ENCODE assay signal across 8 mouse cellular contexts in genomic region chr7:105778553-105779265, GRCm38 (mm10). TPM values are rescaled to one million over a fixed set of nuclear protein-coding genes. Genes with fewer than 3 reads are reported as not detected.
DNase-seq lines count a peak whose midpoint lies in the region; ATAC-seq and TF ChIP-seq lines count a peak whose summit lies in the region.

No protein-coding gene starts in this region.

- ATAC-seq in heart, embryonic 11.5 days (replicated peaks; ENCODE audit: insufficient number of reproducible peaks, low FRiP score, low TSS enrichment), result peak; percentile 78
- no peak for ATAC-seq in erythroblast, adult 5-6 weeks (replicated peaks; ENCODE audit: low FRiP score, poor library complexity, severe bottlenecking)

- peak overlapping the region; percentile 16 for H3K4me3 ChIP-seq in bone marrow macrophage, adult 2 months (ENCODE audit: insufficient read depth, low read length)
- H3K4me3 ChIP-seq in heart, embryonic 11.5 days (ENCODE audit: low read depth, low read length), result no peak overlapping the region

- H3K4me1 ChIP-seq in bone marrow macrophage, adult 2 months (ENCODE audit: control insufficient read depth, insufficient read depth, low read length), result peaks cover 27% of the 10 kb centered on the region
- H3K4me1 ChIP-seq in heart, embryonic 11.5 days (ENCODE audit: control insufficient read depth, insufficient read depth, low read length), result peaks cover 23% of the 10 kb centered on the region

- DNase-seq in cerebellum, postnatal 10 days, result peak; percentile 65 to 77
- DNase-seq in cerebellum, postnatal 4 days (ENCODE audit: low spot score in 2 of 2), result no peak
- DNase-seq in kidney, postnatal 10 days, result peak; percentile 77
- peak; percentile 71 to 81 for DNase-seq in lung, postnatal 4 days
- DNase-seq in thymus, postnatal 0 days (ENCODE audit: low spot score), result peak; percentile 61

- no peaks in the 10 kb centered on the region for H3K27me3 ChIP-seq in heart, embryonic 11.5 days (ENCODE audit: control insufficient read depth, insufficient read depth, low read length)

- TF ChIP-seq CTCF in bone marrow macrophage, adult 2 months (IDR thresholded peaks at IDR 0.05; ENCODE audit: low read depth, low read length), result no peak

- H3K9ac ChIP-seq in heart, embryonic 11.5 days (ENCODE audit: low read depth, low read length), result peak overlapping the region; percentile 1; the same call in 1 of the 2 replicates

- H3K36me3 ChIP-seq in heart, embryonic 11.5 days (ENCODE audit: control insufficient read depth, insufficient read depth, low read length), result 0 out of 2 replicates have a peak, but pooled peaks cover 3% of the 10 kb centered on the region

- 26% methylated on average over 4 of the region's 4 CpGs for WGBS in heart, embryonic 11.5 days (ENCODE audit: insufficient replicate concordance)

- H3K4me2 ChIP-seq in heart, embryonic 11.5 days, result peak overlapping the region; percentile 45

- TF ChIP-seq POLR2A in bone marrow macrophage, adult 2 months (IDR thresholded peaks at IDR 0.05; ENCODE audit: borderline replicate concordance, low read depth, low read length), result no peak

- no peaks in the 10 kb centered on the region for H3K9me3 ChIP-seq in heart, embryonic 11.5 days (replicated peaks; ENCODE audit: control insufficient read depth, low read length)

- H3K27ac ChIP-seq in bone marrow macrophage, adult 2 months (ENCODE audit: insufficient read depth, low read depth, low read length), result peak overlapping the region; percentile 88
- H3K27ac ChIP-seq in heart, embryonic 11.5 days (ENCODE audit: low read depth, low read length), result peak overlapping the region; percentile 84

RNA-seq across cellular contexts. Expression of gene Dchs1, which starts 8.7 kb away (rescaled TPM):
- 0.49 and 1.0 TPM in 2 replicates for polyA plus RNA-seq in bone marrow macrophage, adult 2 months (2012; ENCODE audit: insufficient read depth, insufficient read length, missing spikeins)
- 7.6 TPM in 2 replicates for polyA plus RNA-seq in heart, embryonic 11.5 days (2014; fragmentation: Nextera tagmentation; extraction: Ambion mirVana)
- 0.32 and 0.36 TPM in 2 replicates for polyA plus RNA-seq in thymus, postnatal 0 days (2015; fragmentation: Nextera tagmentation; extraction: Ambion mirVana)
- not detected in 2 replicates for total RNA-seq in erythroblast, adult 5-6 weeks (2015; ENCODE audit: low replicate concordance)
- total RNA-seq in erythroblast, adult 5-6 weeks (2017; ENCODE audit: low replicate concordance), result 0.17 TPM in 1 of 2 replicates, not detected in the other

RNA-seq across cellular contexts. Expression of gene Tpp1, which starts 26.7 kb away (rescaled TPM):
- 257 and 299 TPM in 2 replicates for polyA plus RNA-seq in bone marrow macrophage, adult 2 months (2012; ENCODE audit: insufficient read depth, insufficient read length, missing spikeins)
- 85.8 and 95.7 TPM in 2 replicates for polyA plus RNA-seq in heart, embryonic 11.5 days (2014; fragmentation: Nextera tagmentation; extraction: Ambion mirVana)
- 51.8 and 57.2 TPM in 2 replicates for polyA plus RNA-seq in thymus, postnatal 0 days (2015; fragmentation: Nextera tagmentation; extraction: Ambion mirVana)
- total RNA-seq in erythroblast, adult 5-6 weeks (2015; ENCODE audit: low replicate concordance), result 34.0 and 41.8 TPM in 2 replicates
- 14.2 and 19.1 TPM in 2 replicates for total RNA-seq in erythroblast, adult 5-6 weeks (2017; ENCODE audit: low replicate concordance)

RNA-seq across cellular contexts. Expression of gene Mrpl17, which starts 32.2 kb away (rescaled TPM):
- 53.7 and 62.8 TPM in 2 replicates for polyA plus RNA-seq in bone marrow macrophage, adult 2 months (2012; ENCODE audit: insufficient read depth, insufficient read length, missing spikeins)
- 266 and 273 TPM in 2 replicates for polyA plus RNA-seq in heart, embryonic 11.5 days (2014; fragmentation: Nextera tagmentation; extraction: Ambion mirVana)
- polyA plus RNA-seq in thymus, postnatal 0 days (2015; fragmentation: Nextera tagmentation; extraction: Ambion mirVana), result 352 and 373 TPM in 2 replicates
- total RNA-seq in erythroblast, adult 5-6 weeks (2015; ENCODE audit: low replicate concordance), result 52.9 and 69.0 TPM in 2 replicates
- 13.7 and 34.7 TPM in 2 replicates for total RNA-seq in erythroblast, adult 5-6 weeks (2017; ENCODE audit: low replicate concordance)

RNA-seq across cellular contexts. Expression of gene Taf10, which starts 34.5 kb away (rescaled TPM):
- 120 and 133 TPM in 2 replicates for polyA plus RNA-seq in bone marrow macrophage, adult 2 months (2012; ENCODE audit: insufficient read depth, insufficient read length, missing spikeins)
- polyA plus RNA-seq in heart, embryonic 11.5 days (2014; fragmentation: Nextera tagmentation; extraction: Ambion mirVana), result 152 and 161 TPM in 2 replicates
- 206 and 214 TPM in 2 replicates for polyA plus RNA-seq in thymus, postnatal 0 days (2015; fragmentation: Nextera tagmentation; extraction: Ambion mirVana)
- total RNA-seq in erythroblast, adult 5-6 weeks (2015; ENCODE audit: low replicate concordance), result 71.5 and 113 TPM in 2 replicates
- 44.5 and 58.7 TPM in 2 replicates for total RNA-seq in erythroblast, adult 5-6 weeks (2017; ENCODE audit: low replicate concordance)

RNA-seq across cellular contexts. Expression of gene Rrp8, which starts 41.5 kb away (rescaled TPM):
- polyA plus RNA-seq in bone marrow macrophage, adult 2 months (2012; ENCODE audit: insufficient read depth, insufficient read length, missing spikeins), result 13.9 and 22.3 TPM in 2 replicates
- 29.2 and 32.0 TPM in 2 replicates for polyA plus RNA-seq in heart, embryonic 11.5 days (2014; fragmentation: Nextera tagmentation; extraction: Ambion mirVana)
- 38.6 and 45.8 TPM in 2 replicates for polyA plus RNA-seq in thymus, postnatal 0 days (2015; fragmentation: Nextera tagmentation; extraction: Ambion mirVana)
- total RNA-seq in erythroblast, adult 5-6 weeks (2015; ENCODE audit: low replicate concordance), result 7.3 and 16.7 TPM in 2 replicates
- total RNA-seq in erythroblast, adult 5-6 weeks (2017; ENCODE audit: low replicate concordance), result 2.4 and 26.3 TPM in 2 replicates

Comparison
In these comparisons a context has a peak if more than half of its experiments do, and no peak if none do; other contexts are left out.
1. DNase-seq: peak in cerebellum, postnatal 10 days (2 of 2), kidney, postnatal 10 days (single experiment), lung, postnatal 4 days (2 of 2) and thymus, postnatal 0 days (single experiment); none in cerebellum, postnatal 4 days (0 of 2).